Mouse (Mus musculus) ovary, postnatal 36 days (tissue): ENCODE data around the gene Syt5.

Experiments used
- DNase-seq: peaks from one replicate; pipeline ENCODE4 v3.0.0; 2022; ENCODE audit warnings: low spot score, mixed read lengths

Gene Syt5

GRCm38 (mm10) chr7:4499034-4499433 lies 48.3 kb downstream of the Syt5 start:
- no peak for DNase-seq

GRCm38 (mm10) chr7:4498251-4498650 lies 49.1 kb downstream of the Syt5 start:
- DNase-seq: no peak

- DNase-seq: no peak
Measured at GRCm38 (mm10) chr7:4497271-4497903, 50.0 kb downstream of the Syt5 start.

GRCm38 (mm10) chr7:4496468-4496867 lies 50.9 kb downstream of the Syt5 start:
- DNase-seq: no peak

DNA sequence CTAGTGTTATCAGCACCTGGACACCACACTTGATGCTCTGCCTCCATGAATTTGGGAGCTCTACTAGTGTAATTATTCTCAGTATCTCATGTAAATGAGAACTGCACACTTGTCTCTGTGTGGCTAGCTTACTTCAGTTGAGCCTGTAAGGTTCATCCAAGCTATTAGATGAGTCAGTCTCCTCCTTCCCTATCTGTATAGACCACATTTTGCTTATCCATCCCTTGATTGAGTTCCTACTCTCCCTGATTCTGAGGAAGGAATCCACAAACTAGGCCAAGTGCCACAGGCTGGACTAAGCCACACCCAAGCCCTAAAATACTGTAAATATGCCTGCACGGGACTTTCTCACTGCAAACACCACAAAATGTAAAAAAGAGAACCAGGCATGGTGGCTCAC lies 53.4 kb downstream of the Syt5 start:
- no peak for DNase-seq

GRCm38 (mm10) chr7:4492284-4493224 lies 54.8 kb downstream of the Syt5 start:
- DNase-seq: no peak

DNA sequence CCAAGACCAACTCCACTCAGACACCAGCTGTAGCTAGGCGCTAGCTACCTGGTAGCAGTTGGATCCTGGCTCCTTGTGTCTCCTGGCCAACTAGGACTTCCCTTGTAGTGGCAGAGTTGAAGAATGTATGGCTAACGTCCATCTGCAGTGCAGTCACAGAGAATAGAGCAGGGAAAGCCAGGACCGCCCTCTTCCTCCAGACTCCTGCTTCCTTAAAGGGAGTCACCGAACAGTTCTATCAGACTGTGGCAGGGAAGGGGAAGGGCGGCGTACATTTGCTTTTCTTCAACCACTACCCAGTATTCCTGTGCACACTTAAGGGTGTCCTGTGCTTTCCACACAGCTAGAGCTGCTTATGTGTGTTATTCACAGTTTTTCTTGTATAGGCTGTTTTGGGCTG lies 56.0 kb downstream of the Syt5 start:
- DNase-seq: no peak
